Mouse (Mus musculus) olfactory bulb, adult 2 months (tissue): ENCODE results near the gene D2hgdh.

ENCODE experiments used
- CTCF ChIP-seq: fragments of 200-500 bp; IDR thresholded peaks from 2 replicates; pipeline ENCODE4 v1.5.1; 2012; ENCODE audit warnings: low read depth, mild to moderate bottlenecking, low read length, moderate library complexity; ENCODE audit not compliant: insufficient read depth
- POLR2A ChIP-seq: fragments of 200-500 bp; IDR thresholded peaks from 2 replicates; pipeline ENCODE4 v1.6.1; 2012; ENCODE audit warnings: mild to moderate bottlenecking, low read depth, low read length, moderate library complexity; ENCODE audit not compliant: insufficient read depth

DNA sequence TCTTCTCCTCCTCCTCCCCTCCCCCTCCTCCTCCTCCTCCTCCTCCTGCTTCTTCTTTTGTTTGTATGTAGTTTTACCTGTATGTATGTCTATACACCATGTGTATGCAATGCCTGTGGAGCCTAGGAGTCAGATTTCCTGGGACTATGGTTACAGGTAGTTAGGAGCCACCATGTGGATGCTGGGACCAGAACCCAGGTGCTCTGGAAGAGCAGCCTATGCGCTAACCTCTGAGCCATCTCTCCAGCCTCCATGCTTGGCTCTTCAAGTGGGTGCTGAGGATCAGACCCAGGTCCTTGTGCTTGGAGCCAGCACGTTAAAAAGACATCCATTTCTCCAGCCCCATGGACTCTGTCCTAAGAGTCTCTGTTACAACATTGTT lies 11.8 kb downstream of the D2hgdh start:
- no peak for TF ChIP-seq POLR2A
- no peak for TF ChIP-seq CTCF
